Mouse (Mus musculus) cerebellum, postnatal 4 days (tissue): ENCODE measurements around the gene Sfxn1.

Source experiments
- DNase-seq, 2 experiments: peaks; one replicate each; pipeline ENCODE4 v3.0.0; 2022; ENCODE audit warnings: low spot score in 2 of 2, mixed read lengths in 1 of 2

The Sfxn1 gene

DNA sequence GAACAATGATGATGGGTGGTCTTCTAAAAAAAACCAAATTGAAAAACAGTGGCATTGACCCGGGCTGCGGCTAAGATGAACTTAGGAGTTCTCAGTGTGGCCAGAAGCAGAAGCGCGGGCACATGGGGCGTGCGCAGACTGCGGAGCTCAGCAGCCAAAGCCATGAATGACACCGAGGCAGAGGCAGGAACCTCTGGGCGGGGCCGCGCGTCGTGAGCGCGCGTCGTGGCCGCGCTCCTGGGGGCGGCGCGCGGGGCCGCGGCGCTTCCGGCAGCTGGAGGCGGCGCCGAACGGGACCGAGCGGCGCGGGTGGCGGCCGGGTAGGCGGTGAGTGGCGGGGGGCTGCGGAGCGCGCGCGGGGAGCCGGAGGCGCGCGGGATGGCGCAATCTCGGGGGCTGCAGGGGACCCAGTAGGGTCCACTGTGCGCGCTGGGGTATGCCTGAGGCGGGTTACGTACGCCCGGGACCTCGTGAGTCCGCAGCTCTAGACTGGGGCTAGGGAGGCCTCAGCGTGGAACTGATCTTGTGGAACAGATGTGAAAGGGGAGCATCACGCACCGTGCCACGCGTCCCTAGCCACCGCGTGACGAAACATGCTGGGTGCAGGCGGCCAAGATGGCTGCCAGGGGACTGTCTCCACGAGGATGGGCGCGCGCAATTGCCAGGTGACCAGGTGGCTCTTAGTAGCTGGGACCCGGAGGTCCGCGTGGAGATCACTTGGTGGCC is at the start of gene Sfxn1:
TSS of gene Sfxn1 (plus strand) at position 264 of the 726 bp plus-strand sequence.
- DNase-seq: peak; percentile 46 to 67

DNA sequence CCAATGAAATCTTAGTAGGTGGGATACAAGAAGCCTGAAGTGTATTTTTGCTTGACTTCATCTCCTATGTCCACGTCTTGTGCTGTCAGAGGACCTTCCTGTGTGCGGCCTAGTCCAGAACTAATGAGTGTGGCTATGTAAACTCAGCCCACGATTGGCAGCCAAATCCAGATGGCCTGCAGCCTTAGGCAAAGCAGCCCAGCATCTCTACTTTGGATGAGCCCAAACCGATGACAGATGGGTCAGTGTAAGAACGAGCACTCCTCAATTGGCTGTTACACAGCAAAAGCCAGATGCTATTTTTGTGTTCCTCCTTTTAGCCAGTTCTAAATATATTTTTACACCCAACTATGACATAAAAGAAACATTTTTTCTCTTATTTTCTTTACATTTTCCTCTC is 48.4 kb upstream of the Sfxn1 start:
- DNase-seq: peak in 1 of 2 experiments; percentile 29

DNA sequence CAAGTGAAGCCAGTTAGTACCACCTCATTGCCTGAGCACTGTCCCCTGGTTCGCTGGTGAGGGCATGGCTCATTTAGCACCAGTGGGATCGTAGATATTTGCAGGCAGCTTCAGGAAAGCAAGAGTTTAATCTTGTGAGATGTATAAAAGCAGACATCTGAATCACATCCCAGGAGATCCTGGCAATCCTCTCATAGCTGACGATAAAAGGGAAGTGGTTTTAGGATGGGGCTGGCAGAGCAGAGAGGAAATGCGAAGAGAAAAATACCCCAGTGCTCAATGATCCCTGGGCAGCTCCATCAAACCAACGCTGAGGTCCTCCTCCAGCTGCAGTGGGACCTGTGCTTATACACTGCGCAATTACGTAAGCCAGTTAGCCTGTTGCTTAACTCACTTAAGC is 44.6 kb upstream of the Sfxn1 start:
- DNase-seq: no peak

DNA sequence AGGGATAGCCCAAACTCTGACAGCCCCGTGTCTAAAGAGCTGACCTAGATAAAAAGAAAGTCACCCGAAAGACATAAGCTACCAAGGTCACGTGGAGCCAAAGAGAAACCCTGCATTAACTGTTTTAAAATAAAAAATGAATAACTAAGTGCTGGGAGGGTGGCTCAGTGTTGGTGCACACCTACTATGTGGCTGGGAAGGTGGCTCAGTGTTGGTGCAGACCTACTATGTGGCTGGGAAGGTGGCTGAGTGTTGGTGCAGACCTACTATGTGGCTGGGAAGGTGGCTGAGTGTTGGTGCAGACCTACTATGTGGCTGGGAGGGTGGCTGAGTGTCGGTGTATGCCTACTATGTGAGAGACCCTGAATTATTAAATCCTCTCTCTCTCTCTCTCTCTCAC is 38.0 kb upstream of the Sfxn1 start:
- no peak for DNase-seq

DNA sequence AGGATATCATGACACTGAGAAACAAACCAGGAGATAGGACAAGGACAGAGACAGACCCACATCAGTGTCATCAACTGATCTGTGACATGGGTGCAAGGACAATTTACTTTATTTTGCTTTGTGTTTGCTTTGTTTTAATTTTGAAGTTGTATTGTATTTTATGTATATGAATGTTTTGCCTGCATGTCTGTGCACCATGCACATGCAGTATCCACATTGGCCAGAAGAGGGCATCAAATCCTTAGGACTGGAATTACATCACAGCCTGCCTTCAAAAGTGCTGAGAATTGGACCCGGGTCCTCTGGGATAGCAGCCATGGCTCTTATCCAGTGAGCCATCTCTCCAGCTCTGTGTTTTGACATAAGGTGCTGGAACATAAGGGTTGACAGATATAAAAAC is 36.1 kb upstream of the Sfxn1 start:
- DNase-seq: no peak

DNA sequence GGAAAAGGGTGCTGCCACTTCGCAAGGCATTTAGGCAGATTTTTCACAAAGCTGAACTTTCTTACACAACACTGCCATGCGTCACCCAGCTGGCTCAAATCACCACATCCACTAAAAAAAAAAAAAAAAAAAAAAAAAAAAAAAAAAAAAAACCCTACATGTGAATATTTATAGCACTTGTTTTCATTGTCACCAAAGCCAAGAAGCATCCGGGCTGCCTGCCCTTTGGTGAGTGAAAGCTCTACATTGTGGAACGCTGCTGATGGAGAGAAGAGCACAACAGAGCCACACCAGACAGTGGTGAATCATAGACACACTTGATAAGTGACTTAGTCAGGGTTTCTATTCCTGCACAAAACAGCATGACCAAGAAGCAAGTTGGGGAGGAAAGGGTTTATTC is 33.7 kb upstream of the Sfxn1 start:
- DNase-seq: no peak

DNA sequence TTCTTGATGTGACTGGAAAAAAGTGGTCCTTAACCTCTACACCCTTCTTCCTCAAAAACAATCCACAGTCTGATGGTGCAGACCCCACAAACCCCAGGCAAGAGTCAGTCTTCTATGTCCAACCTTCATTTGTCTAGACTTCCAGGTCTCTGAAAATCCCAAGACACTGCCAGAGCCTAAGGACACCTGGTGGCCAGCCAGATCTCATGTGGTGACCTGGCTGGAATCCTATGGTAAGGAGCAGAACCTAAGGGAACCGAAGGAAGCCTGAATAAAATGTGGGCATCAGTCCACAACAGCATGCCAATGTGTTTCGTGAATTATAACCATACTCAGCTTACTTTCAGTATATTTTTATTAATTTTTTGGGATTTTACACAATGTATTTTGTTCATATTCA is 31.4 kb upstream of the Sfxn1 start:
- no peak for DNase-seq

DNA sequence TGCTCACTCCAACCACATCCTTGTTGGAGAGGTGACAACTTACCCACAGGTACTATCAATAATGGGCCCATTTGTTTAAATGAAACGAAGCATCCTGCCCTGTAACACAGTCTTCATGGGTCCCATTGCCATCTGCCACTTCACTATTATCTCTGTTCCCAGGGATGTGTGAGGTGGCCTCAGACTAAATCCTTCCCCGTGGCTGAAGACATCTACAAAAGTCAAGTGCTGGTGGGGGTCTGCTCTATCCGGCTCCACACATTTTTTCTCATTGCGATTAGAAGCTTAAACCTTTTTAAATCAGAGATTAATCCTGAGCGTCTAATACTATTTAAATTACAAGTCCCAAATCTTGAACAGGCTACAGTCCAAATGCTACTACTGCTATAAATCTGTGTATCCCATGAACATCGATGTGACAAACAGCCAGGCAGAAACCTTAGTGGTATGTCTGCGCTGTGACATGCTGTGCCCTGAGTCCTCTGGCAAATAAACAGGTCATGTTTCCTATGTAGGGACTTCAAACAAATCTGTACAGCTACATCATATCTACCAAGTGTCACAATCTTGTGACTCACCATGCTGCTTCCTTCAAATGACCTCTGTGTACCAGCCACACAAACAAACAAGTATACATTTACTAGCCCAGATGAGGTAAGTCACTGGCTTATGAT is 22.9 kb upstream of the Sfxn1 start:
- no peak for DNase-seq

DNA sequence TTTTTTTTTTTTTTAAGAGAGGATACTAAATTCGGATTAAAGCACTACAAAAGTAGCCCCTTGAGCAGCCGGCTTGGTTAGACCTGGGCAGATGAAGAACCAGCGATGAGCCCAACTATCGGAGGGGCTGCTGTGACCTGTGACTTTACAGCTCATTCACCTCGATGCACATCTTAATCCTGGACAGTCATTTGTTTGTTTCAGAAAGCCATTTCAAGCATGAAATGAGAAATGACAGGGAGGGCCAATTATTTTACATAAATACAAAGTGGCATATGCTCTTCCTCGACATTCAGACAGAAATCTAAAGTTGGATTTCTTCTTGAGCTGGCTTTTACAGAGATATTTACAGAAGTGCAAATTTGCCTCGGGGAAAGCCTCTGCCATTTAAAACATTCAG is 20.0 kb upstream of the Sfxn1 start:
- no peak for DNase-seq

DNA sequence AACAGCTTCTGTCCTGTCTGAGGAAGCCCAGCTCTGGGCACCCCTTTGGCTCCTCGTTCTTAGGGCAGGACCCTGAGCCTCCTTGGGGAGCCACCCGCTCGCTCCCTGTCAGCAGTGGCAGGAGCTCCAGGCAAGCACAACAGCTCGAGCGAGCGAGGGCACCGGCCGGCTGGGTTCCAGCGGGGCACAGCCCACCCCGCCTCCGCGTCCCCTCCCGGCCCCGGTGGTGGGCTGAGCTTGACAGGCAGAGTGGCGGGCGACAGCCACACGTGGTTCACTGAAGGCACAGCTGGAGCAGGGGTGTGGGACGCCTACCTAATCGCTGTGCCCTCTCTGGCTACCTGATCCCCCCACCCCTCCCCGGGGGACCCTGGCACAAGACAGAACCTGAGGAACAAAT is 16.7 kb upstream of the Sfxn1 start:
- peak in 1 of 2 experiments; percentile 11 for DNase-seq

DNA sequence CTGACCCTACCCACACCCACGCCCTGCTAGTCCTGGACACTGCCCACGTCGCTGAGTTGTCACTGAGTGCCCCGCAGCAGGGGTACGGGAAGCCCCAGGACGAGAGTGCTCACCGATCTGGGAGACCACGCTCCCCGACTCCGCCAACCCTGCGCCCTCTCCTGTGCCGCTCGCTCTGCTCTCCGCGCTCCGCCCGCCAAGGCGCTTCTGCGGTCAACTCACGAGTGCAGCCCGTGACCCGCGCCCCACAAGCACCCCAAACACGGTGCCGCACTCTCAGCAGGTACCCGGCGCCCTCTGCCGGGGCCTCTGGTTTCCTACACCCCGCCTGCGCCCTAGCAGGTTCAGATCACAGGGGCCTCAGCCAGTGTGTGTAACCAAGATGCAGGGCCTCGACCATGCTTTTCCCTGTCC is 16.2 kb upstream of the Sfxn1 start, which contains the start of gene Drd1:
TSS of gene Drd1 (minus strand) at position 258 of the 414 bp plus-strand sequence.
- peak; percentile 74 to 86 for DNase-seq

DNA sequence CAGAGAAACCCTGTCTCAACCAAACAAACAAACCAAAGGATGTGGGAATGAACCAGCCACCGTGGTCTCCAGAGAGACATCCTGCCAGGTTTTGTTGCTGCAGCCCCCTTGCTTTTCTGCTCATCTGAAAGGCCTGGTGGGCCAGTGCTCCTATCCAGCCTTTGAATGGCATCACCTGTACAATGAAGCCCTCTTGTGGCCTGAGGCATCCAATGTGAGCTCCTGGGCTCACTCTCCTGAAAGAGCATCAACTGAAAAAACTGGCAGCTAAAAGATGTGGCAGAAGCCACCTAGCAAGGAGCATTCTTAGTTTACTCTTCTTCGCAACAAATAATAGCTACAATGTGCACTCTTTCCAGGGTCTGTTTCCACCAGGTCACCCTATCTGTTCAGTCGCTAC is 9.6 kb upstream of the Sfxn1 start:
- DNase-seq: no peak

DNA sequence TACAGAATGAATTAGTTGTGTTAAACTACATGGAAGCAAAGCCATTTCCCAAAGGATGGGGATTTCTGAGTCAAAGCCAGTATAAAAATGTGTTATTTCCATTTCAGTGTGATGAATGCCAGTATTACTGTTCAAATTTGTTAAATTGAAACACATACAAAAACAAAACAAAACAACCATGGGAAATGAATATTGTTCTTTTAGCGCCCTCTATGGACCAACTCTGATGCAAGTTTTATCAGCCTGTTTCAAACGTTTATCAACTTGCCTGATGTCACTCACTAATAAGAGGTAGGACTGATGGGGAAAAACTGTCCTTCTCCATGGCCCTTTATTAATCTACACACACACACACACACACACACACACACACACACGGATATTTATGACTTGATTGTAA is 8.4 kb upstream of the Sfxn1 start:
- peak in 1 of 2 experiments; percentile 18 for DNase-seq

DNA sequence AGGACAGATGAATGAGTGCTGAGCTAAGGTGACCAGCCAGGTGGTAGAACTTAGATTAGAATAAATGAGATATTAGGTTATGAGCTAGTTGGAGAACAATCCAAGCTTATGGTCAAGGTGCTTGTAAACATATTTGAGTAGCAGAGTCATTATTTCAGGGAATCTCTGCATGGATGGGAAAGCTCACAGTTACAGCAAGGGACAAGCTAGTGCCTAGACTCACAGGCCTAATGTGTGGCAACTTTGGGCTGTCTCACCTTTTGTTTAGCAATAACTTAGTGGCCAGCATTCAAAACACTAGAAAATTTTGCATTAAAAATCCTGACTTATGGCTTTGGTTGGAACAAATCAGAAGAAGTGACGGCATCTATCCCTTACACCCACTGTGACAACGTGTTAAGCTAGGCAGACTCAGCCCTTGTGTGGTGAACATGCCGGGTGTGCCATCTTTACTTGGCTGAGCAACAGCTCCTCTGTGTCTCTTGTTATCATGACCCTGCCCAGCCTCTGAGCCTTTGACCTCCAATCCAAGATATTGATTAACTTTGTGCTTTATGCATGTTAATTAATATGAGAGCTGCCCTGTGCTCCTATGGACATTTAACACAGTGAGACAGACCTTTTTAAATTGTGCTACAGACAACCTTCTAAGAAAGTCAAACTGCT is 5.5 kb upstream of the Sfxn1 start:
- DNase-seq: no peak

DNA sequence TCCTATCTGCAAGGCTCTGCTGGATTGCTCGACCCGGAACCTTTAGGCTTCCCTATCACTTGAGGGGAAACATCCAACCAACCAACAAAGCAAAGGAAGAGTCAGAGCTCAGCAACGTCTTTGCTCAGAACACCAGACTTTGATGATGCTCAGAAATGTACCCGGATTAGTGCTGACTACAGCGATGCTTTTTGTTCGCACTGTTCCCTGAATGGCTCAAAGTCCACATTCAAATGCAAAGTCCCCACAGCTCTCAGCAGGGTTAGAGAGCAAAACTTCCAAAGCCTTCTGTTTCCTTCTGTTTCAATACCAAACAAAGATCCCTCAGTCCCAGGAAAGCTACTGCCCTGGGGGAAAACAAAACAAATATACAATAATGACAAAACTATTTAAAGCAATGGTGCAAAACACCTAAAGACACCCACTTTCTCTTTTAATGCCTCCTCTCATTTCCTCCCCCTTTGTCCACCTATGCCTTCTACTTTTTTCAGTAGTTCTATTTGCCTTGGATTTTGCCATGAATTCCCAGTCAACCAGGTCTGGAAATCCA is 4.0 kb upstream of the Sfxn1 start:
- no peak for DNase-seq

DNA sequence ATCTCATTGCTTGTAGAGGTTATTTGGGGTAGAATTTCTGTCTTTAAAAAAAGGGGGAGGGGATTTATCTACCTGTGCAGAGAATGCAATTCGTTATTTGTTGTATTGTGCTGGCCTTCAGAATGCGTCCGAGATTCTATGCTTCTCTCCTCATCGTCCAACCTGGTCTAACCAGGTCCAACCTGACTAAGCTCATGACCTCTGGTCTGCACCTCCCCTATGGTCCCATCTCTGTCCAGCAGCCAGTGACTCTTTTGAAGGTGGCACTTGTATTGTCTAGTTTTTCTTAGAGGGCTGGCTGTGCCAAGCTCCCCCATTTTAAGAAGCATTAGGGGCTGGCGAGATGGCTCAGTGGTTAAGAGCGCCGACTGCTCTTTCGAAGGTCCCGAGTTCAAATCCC is 658 bp upstream of the Sfxn1 start:
- DNase-seq: no peak

DNA sequence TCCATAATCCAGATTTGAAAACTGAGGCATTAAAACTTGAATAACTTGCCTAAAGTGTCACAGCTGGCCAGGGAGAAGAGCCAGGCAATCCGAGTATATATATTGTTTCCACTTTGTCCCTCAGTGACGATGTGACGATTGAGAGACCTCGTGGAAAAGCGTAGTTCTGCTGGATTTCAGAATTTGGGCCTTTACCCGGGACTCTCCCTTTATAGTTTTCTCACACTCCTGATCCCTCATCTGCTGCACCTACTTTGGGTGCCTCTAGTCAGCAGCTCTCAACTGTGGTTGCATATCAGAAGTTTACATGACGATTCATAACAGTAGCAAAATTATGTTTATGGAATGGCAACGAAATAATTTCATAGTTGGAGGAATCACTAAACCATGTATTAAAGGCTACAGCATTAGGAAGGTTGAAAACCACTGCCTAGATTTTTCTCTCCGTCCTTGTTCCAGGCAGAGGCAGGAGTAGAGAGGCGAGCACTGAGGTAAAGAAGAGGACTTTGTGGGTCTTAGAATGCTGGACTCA is 923 bp downstream of the Sfxn1 start:
- no peak for DNase-seq

DNA sequence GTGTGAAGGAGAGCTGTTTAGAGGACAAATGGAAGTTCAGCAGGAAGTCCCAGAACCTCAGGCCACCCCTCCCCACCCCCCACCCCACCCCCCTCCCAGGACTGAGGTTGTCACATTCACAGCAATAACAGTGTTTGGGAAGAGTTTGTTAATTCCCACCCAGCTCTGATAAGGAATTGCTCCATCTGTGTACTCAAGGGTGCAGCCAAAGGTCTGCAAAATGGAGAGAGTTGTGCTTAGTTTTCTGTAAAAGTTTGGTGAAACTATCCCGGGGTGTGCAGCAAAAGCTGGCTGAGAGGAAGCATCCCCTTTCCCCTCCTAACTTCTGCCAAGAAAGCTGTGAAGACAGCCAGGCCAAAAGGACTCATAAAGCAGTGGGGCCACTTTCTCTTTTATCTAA is 1.4 kb downstream of the Sfxn1 start:
- DNase-seq: no peak

DNA sequence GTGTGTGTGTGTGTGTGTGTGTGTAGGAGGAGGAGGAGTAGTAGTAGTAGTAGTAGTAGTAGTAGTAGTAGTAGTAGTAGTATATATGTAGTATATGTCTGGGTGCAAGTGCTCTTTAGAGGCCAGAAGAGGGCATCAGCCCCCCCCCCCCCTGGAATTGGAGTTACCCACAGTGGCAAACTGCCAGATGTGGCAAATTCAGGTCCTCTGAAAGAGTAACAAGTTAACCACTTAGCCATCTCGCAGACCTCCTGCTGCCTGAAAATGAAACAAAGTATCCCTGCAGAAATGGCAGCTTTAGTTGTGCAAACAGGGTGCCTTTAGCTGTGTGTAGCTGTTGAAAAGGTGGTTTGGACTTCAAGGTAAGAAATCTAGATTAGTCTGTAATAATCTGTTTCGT is 1.8 kb downstream of the Sfxn1 start:
- DNase-seq: no peak

DNA sequence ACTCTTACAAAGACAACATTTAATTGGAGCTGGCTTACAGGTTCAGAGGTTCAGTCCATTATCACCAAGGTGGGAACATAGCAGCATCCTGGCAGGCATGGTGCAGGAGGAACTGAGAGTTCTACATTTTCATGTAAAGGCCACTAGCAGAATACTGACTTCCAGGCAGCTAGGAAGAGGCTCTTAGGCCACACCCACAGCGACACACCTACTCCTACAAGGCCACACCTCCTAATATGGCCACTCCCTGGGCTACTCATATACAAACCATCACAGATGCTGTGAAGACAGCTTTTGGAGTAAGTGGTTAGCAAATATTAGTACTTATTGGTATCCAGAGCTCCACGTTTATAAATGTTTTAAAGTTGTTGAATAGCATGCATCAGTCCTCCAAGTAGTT is 3.7 kb downstream of the Sfxn1 start:
- DNase-seq: no peak

DNA sequence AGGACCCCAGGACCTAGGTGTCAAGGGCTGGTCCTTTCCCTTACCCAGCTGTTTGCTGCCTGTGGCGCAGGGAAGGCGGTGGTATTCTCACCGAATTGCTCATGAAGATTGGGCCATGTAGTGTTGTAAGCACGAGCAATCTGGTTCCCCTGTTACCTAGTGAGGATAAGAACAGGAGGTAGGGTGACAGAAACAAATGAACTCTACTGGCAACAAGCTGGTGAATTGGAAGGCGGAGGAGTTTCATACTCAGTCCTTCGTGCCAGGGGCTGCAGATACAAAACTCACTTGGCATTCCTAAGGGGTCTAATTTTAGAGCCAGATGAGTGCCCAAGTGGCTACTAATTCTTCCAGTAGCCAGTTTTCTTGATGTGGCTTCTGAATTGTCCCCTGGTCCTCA is 4.4 kb downstream of the Sfxn1 start:
- no peak for DNase-seq

DNA sequence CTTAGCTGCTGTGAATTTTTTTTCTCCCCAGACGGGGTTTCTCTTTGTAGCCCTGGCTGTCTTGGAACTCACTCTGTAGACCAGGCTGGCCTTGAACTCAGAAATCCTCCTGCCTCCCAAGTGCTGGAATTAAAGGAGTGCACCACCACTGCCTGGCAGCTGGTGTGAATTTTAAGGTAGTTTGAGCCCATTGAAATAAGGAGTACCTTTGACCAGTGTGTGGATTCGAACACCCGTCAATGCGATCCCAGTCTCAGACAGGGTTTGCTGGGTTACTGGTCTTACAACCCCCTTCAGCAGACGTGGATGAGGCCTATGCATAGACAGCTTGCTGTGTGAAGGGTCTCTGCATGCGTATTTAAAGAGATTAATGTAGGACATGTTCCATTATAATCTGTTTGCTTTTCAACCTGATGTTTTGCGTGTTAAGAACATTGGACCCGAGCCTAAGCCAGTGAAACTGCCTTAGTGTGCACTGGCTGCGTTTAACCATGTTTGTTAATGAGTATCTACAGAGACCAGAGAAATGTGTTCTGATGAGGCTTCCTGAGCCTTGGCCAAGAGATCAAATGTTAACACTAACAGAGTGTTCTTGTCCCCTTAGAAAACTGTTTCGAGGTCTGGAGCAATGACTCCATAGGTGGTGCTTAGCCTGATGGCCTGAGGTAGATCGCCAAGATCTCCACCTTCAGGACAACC is 5.2 kb downstream of the Sfxn1 start:
- DNase-seq: no peak
